Mouse (Mus musculus) kidney, embryonic 14.5 days (tissue): ENCODE data around the gene Nhlrc1. TPM values are rescaled to one million over a fixed set of nuclear protein-coding genes. Genes with fewer than 3 reads are reported as not detected.
A peak's percentile ranks its signal among the peaks of the same experiment; 100 is the strongest.

Experiments
- ATAC-seq: fragments of 200-750 bp; cut with Nextera tagmentation; 2 replicates; pipeline ENCODE4 v1.8.0; 2017; ENCODE audit warnings: moderate number of reproducible peaks, mild to moderate bottlenecking, moderate TSS enrichment, moderate library complexity; ENCODE audit not compliant: low FRiP score, low TSS enrichment
- H3K27ac ChIP-seq: fragments of 300-500 bp; sonication (generic); 2 replicates; pipeline ENCODE4 v1.5.1; 2014; ENCODE audit warnings: low read depth, mild to moderate bottlenecking, low read length, moderate library complexity, mixed read lengths
- H3K27me3 ChIP-seq: fragments of 300-500 bp; sonication (generic); 2 replicates; pipeline ENCODE4 v1.6.1; 2014; ENCODE audit warnings: mild to moderate bottlenecking, low read length; ENCODE audit not compliant: control insufficient read depth, insufficient read depth
- H3K36me3 ChIP-seq: fragments of 300-500 bp; sonication (generic); 2 replicates; pipeline ENCODE4 v1.6.1; 2014; ENCODE audit warnings: low read length, mixed read lengths; ENCODE audit not compliant: control insufficient read depth, insufficient read depth
- H3K4me1 ChIP-seq: fragments of 300-500 bp; sonication (generic); 2 replicates; pipeline ENCODE4 v1.6.1; 2014; ENCODE audit warnings: low read length, mixed read lengths; ENCODE audit not compliant: control insufficient read depth, insufficient read depth
- H3K4me2 ChIP-seq: fragments of 300-500 bp; sonication (generic); replicated peaks from 2 replicates; pipeline ENCODE4 v1.6.1; 2014; ENCODE audit warnings: low read depth, mild to moderate bottlenecking, low read length
- H3K4me3 ChIP-seq: fragments of 300-500 bp; sonication (generic); 2 replicates; pipeline ENCODE4 v1.5.1; 2014; ENCODE audit warnings: mild to moderate bottlenecking, low read length
- H3K9ac ChIP-seq: fragments of 300-500 bp; sonication (generic); 2 replicates; pipeline ENCODE4 v1.6.1; 2014; ENCODE audit warnings: low read depth, mild to moderate bottlenecking, low read length, moderate library complexity
- H3K9me3 ChIP-seq: fragments of 300-500 bp; sonication (generic); 2 replicates; pipeline ENCODE4 v1.6.1; 2016; ENCODE audit warnings: low read length; ENCODE audit not compliant: control insufficient read depth
- WGBS: fragments of 180-500 bp; shearing (Covaris S2); extraction: QIAGEN DNeasy Blood & Tissue Kit; methylation state at CpG from one replicate; pipeline ENCODE4 v1.1.7; 2014; 5-methylcytosine and 5-hydroxymethylcytosine counted together
- polyA plus RNA-seq: library from polyadenylated mRNA; unstranded; fragments of >200 nt; fragmentation: Nextera tagmentation; extraction: Ambion mirVana; gene quantifications from 2 replicates; pipeline ENCODE4 v1.2.1, GENCODE M21; 2014

Gene Nhlrc1
- 2.5 and 3.1 TPM in 2 replicates for polyA plus RNA-seq

DNA sequence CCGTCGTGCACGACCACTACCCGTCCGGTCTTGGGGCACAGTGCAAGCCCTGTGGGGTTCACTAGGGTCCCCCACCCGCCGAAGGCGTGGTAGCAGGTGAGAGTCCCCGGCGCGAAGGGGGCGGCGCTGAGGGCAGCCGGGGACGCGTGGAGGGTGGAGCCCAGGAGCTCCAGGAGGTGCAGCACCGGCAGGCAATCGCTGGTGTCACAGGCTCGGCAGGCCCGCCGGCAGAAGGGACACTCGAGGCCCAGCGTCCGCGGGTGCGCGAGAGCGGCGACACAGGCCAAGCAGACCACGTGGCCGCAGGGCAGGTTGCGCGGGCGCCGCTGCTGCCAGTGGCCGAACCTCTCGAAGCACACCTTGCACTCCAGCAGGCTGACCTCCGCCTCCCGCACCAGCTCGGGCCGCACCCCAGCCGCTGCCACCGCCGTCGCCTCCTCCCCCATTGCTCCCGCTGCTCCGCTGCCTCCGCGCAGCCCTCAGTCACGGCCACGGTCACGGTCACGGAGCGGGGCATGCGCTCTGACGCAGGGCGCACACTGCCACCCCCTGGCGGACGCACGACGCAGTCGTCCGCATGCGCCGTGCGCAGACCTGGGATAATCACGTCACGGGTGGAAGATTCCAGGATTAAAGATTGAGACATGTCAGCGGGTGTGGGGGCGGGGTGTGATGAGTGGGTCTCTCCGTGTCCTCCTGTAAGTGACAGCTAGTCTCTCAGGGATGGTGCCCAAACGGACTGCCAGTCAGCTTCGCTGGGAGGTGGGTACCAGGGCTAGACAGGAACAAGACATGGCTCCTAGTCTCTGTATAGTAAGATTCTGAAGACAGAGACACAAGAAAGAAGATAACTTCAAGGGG lies at the start of gene Nhlrc1:
Nhlrc1 (minus strand) TSS at position 517 of the 861 bp plus-strand sequence.
- WGBS: 2% methylated on average over 71 of the region's 73 CpGs
- peak within 1 kb of the TSS; percentile 20 for H3K9ac ChIP-seq
- peaks cover 22% of the 10 kb centered on the region for H3K9me3 ChIP-seq
- H3K4me2 ChIP-seq: peak within 1 kb of the TSS; percentile 96
- ATAC-seq: peak; percentile 68
- no peaks in the 10 kb centered on the region for H3K36me3 ChIP-seq
- H3K27ac ChIP-seq: no peak within 1 kb of the TSS
- peak within 1 kb of the TSS; percentile 52 for H3K4me3 ChIP-seq
- H3K4me1 ChIP-seq: no peaks in the 10 kb centered on the region
- no peaks in the 10 kb centered on the region; the same call in 1 of the 2 replicates for H3K27me3 ChIP-seq

DNA sequence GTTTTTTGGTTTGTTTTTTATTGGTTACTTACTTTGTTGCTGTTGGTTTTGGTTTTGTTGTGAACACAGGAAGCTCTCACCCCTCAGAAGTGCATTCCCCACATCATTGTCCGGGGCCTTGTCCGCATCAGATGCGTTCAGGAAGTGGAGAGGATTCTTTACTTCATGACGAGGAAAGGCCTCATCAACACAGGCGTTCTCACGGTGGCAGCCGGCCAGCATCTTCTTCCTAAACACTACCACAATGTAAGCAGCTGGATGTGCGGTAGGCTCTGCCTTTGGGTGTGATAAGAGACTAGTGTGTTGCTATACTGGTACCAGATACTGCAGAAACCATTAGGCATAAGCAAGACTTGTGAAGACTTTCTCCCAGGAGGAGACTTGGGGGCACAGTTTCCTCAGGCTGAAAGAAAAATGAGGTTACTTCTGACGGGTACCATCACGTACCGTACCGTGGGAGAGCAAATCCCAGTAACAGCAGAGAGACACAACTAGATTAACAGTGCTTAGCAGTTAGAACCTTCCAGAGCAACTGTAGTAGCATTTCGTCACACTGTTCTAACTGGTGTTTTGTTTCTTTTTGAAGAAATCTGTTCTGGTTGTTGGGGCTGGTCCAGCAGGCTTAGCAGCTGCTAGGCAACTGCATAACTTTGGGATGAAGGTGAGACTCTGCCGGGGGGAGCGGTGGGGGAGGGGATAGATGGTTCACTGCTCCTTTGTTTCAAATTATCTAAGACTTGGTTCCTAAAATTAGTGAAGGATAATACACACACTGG lies 49.5 kb upstream of the Nhlrc1 start:
- 80% methylated on average over 15 of the region's 15 CpGs for WGBS
- ATAC-seq: no peak
- Histone ChIP-seq H3K4me3 (no peak overlapping the region), H3K27ac (no peak overlapping the region), H3K36me3 (peaks cover 21% of the 10 kb centered on the region; the same call in 1 of the 2 replicates), H3K9me3 (no peaks in the 10 kb centered on the region), H3K4me1 (no peaks in the 10 kb centered on the region), H3K4me2 (no peak overlapping the region), H3K27me3 (no peaks in the 10 kb centered on the region), H3K9ac (no peak overlapping the region)

DNA sequence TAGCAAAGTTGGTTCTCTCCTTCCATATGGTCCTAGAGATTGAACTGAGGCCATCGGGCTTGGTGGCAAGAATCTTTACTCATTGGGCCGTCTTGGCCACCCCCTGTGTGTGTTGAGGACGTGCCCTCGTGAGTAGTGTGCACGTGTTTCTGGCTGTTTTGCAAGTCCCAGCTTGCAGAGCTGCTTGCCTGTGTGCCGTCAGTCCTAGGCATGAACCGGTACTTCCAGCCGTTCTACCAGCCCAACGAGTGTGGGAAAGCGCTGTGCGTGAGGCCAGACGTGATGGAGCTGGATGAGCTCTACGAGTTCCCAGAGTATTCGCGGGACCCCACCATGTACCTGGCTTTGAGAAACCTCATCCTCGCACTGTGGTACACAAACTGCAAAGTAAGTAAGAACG lies 48.1 kb upstream of the Nhlrc1 start:
- Histone ChIP-seq H3K4me2 (no peak overlapping the region), H3K4me3 (no peak overlapping the region), H3K4me1 (no peaks in the 10 kb centered on the region), H3K9ac (no peak overlapping the region), H3K27me3 (no peaks in the 10 kb centered on the region), H3K27ac (no peak overlapping the region), H3K36me3 (peaks cover 24% of the 10 kb centered on the region; the same call in 1 of the 2 replicates), H3K9me3 (no peaks in the 10 kb centered on the region)
- ATAC-seq: no peak
- WGBS: 95% methylated on average over 17 of the region's 17 CpGs

DNA sequence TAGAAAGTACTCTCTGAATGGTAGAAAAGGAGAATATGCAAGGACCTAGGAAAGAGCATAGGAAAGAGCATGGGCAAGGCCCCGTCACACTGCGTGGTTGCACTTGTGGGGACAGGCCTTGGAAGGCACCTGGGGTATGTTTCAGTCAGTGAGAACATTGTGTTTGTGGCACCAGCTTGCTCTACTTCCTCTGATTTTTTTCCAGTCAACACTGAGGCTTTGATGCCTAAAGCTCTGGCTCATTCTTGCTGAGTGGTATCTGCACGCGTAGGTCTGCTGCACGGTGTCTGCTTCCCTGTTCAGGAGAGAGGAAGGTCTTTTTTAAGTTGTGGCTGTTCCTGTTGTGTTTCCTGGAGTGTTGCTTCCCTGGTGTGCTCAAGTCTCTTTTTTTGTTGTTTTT lies 42.1 kb upstream of the Nhlrc1 start:
- no peak for ATAC-seq
- Histone ChIP-seq H3K27ac (no peak overlapping the region), H3K27me3 (no peaks in the 10 kb centered on the region), H3K4me3 (no peak overlapping the region), H3K4me2 (no peak overlapping the region), H3K4me1 (no peaks in the 10 kb centered on the region), H3K36me3 (peaks cover 19% of the 10 kb centered on the region), H3K9ac (no peak overlapping the region), H3K9me3 (no peaks in the 10 kb centered on the region)
- WGBS: 93% methylated on average over 5 of the region's 5 CpGs

DNA sequence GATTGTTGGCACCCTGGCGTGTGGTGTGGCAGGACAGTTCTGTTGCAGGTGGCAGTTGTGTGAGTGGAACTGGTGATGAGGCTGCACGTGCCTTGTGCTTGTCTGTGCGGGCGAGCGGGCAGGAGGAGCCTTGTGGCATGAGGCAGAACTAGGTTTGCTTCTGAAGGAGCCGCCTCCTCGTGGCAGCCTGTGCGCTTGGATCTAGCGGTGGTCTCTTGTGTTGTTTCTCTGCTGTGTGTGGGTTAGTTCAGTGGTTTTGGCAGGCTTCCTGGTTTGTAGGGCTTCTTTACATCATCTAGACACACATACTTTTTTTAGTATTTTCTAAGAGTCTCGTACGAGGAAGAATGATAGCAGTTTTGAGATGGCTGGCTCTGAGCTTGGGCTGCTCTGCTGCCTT lies 41.5 kb upstream of the Nhlrc1 start:
- H3K36me3 ChIP-seq: peaks cover 21% of the 10 kb centered on the region
- H3K4me3 ChIP-seq: no peak overlapping the region
- H3K9ac ChIP-seq: no peak overlapping the region
- no peak overlapping the region for H3K27ac ChIP-seq
- H3K4me2 ChIP-seq: no peak overlapping the region
- ATAC-seq: no peak
- no peaks in the 10 kb centered on the region for H3K4me1 ChIP-seq
- no peaks in the 10 kb centered on the region for H3K9me3 ChIP-seq
- no peaks in the 10 kb centered on the region for H3K27me3 ChIP-seq
- 91% methylated on average over 11 of the region's 11 CpGs for WGBS

DNA sequence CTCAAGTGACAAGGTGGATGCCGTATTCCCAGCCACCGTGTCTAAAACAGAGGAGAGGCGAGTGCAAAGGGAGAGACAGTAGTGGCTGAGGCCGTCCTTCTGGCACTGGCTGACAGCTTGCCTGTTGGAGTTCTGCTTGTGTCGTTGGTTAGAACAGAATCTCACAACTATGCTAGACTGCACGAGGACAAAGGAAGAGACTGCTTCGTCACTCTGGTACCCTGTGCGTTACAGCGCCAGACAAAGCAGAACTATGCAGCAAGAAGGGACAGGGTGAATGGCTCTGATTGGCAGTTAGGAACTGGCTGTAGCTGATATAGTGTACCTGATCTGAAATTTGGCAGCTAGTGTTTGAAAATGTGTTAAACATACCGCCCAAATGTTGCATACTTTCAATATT lies 39.3 kb upstream of the Nhlrc1 start:
- no peak overlapping the region for H3K9ac ChIP-seq
- H3K9me3 ChIP-seq: no peaks in the 10 kb centered on the region
- 85% methylated on average over 10 of the region's 10 CpGs for WGBS
- H3K4me2 ChIP-seq: no peak overlapping the region
- no peaks in the 10 kb centered on the region for H3K27me3 ChIP-seq
- H3K4me1 ChIP-seq: no peaks in the 10 kb centered on the region
- peaks cover 18% of the 10 kb centered on the region for H3K36me3 ChIP-seq
- no peak overlapping the region for H3K4me3 ChIP-seq
- H3K27ac ChIP-seq: no peak overlapping the region
- ATAC-seq: no peak

DNA sequence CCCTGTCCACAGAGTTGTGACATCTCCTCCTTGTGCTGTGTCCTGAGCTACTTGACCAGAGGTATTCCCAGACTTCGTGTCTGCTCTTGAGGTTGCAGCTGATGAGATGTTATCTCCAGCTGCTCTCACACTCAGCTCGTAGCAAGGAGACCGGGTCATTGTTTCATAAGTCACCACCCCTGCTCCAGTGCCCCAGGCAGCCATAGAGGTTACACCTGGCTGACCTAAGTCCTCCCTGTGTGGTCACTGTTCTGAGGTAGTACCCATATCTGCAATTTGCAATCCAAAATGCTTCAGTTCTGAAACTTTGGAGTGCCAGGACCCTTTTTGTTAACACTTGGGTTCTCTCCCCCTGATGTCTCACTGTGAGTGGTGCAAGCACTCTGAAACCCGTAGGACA lies 35.4 kb upstream of the Nhlrc1 start:
- Histone ChIP-seq H3K36me3 (peaks cover 17% of the 10 kb centered on the region), H3K27me3 (no peaks in the 10 kb centered on the region), H3K9me3 (no peaks in the 10 kb centered on the region), H3K27ac (no peak overlapping the region), H3K4me1 (no peaks in the 10 kb centered on the region), H3K9ac (no peak overlapping the region), H3K4me3 (no peak overlapping the region), H3K4me2 (no peak overlapping the region)
- no peak for ATAC-seq
- WGBS: 67% methylated on average over 4 of the region's 4 CpGs

DNA sequence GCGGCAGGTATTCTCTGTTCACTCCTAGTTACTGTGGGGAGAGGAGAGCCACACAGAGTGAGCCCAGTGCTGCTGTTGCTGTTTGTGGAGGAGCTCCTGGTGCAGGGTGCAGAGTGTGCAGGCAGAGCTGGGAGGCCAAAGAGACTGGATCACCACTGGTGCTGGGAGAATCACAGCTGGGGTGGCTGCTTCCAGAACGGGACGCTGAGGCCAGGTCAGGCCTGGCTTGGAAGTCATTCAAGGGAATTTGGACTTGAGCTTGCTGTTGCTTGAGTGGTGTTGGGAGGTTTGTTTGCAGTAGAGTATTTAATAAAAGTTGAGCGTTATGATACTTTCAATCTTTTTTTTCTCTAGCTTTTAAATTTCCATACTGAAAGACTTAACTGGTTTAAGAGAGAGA lies 33.3 kb upstream of the Nhlrc1 start:
- no peak overlapping the region for H3K4me2 ChIP-seq
- H3K4me3 ChIP-seq: no peak overlapping the region
- no peak overlapping the region for H3K27ac ChIP-seq
- WGBS: 89% methylated on average over 4 of the region's 4 CpGs
- no peaks in the 10 kb centered on the region for H3K9me3 ChIP-seq
- no peak overlapping the region for H3K9ac ChIP-seq
- H3K36me3 ChIP-seq: peaks cover 12% of the 10 kb centered on the region
- H3K4me1 ChIP-seq: 0 out of 2 replicates have a peak, but pooled peaks cover 6% of the 10 kb centered on the region
- H3K27me3 ChIP-seq: no peaks in the 10 kb centered on the region
- no peak for ATAC-seq

DNA sequence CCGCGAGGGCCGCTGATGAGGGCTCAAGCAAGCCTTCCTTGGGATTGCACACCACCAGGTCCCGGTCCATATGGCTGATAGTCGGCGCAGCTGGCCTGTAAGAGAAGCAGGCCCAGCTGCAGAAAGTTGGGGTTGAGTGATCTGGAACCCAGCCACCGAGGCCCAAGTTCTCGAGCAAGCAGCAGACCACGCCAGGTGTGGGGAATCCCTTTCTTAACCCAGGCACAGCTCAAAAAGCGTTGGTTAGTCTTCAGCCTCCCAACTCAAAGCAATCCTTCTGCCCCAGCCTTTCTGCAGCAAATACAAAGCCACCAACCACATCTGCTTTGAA lies 29.9 kb upstream of the Nhlrc1 start, which contains the start of gene Tpmt:
Tpmt (minus strand) TSS at position 121 of the 331 bp plus-strand sequence.
- Histone ChIP-seq H3K27me3 (no peaks in the 10 kb centered on the region), H3K27ac (peak within 1 kb of the TSS; percentile 42; the same call in 1 of the 2 replicates), H3K4me3 (peak within 1 kb of the TSS; percentile 83), H3K4me1 (peaks cover 6% of the 10 kb centered on the region; the same call in 1 of the 2 replicates), H3K9ac (peak within 1 kb of the TSS; percentile 75), H3K36me3 (no peaks in the 10 kb centered on the region; the same call in 1 of the 2 replicates), H3K9me3 (no peaks in the 10 kb centered on the region), H3K4me2 (peak within 1 kb of the TSS; percentile 99)
- no peak for ATAC-seq
- 20% methylated on average over 10 of the region's 10 CpGs for WGBS
